Mouse (Mus musculus): ENCODE measurements at regions not wholly inside any gene's neighbourhood (a gene's known extent, or its start where the extent isn't known, plus 50 kb on each side); places are given as distances from the start of the nearest gene placed in this dataset.

- no peak for DNase-seq (ENCODE audit: low read depth in 2 of 2, low spot score in 2 of 2)
Measured at GRCm38 (mm10) chr7:136745412-136745811, 149.0 kb upstream of the Mgmt start.

- no peak for DNase-seq (ENCODE audit: low read depth in 2 of 2, low spot score in 2 of 2)
Measured at GRCm38 (mm10) chr7:136751477-136751876, 142.9 kb upstream of the Mgmt start.

- DNase-seq (ENCODE audit: low read depth in 2 of 2, low spot score in 2 of 2): no peak
Measured at GRCm38 (mm10) chr7:136754821-136755220, 139.6 kb upstream of the Mgmt start.

GRCm38 (mm10) chr7:136765026-136765425, 129.4 kb upstream of the Mgmt start:
- no peak for DNase-seq (ENCODE audit: low read depth in 2 of 2, low spot score in 2 of 2)

- DNase-seq (ENCODE audit: low read depth in 2 of 2, low spot score in 2 of 2): no peak
Measured at GRCm38 (mm10) chr7:136767231-136767630, 127.2 kb upstream of the Mgmt start.

GRCm38 (mm10) chr7:136780708-136781107, 113.7 kb upstream of the Mgmt start:
- DNase-seq (ENCODE audit: low read depth in 2 of 2, low spot score in 2 of 2): no peak

GRCm38 (mm10) chr7:136791162-136791561, 103.3 kb upstream of the Mgmt start:
- DNase-seq (ENCODE audit: low read depth in 2 of 2, low spot score in 2 of 2): no peak

GRCm38 (mm10) chr7:136792131-136792530, 102.3 kb upstream of the Mgmt start:
- DNase-seq (ENCODE audit: low read depth in 2 of 2, low spot score in 2 of 2): no peak

GRCm38 (mm10) chr7:136796415-136796814, 98.0 kb upstream of the Mgmt start:
- no peak for DNase-seq (ENCODE audit: low read depth in 2 of 2, low spot score in 2 of 2)

- DNase-seq (ENCODE audit: low read depth in 2 of 2, low spot score in 2 of 2): no peak
Measured at GRCm38 (mm10) chr7:136797780-136798435, 96.5 kb upstream of the Mgmt start.

- DNase-seq (ENCODE audit: low read depth in 2 of 2, low spot score in 2 of 2): no peak
Measured at GRCm38 (mm10) chr7:136798605-136799004, 95.8 kb upstream of the Mgmt start.

- DNase-seq (ENCODE audit: low read depth in 2 of 2, low spot score in 2 of 2): no peak
Measured at GRCm38 (mm10) chr7:136807101-136807500, 87.3 kb upstream of the Mgmt start.

GRCm38 (mm10) chr7:136807968-136808367, 86.4 kb upstream of the Mgmt start:
- no peak for DNase-seq (ENCODE audit: low read depth in 2 of 2, low spot score in 2 of 2)

- DNase-seq (ENCODE audit: low read depth in 2 of 2, low spot score in 2 of 2): no peak
Measured at GRCm38 (mm10) chr7:136809576-136809975, 84.8 kb upstream of the Mgmt start.

- DNase-seq (ENCODE audit: low read depth in 2 of 2, low spot score in 2 of 2): no peak
Measured at GRCm38 (mm10) chr7:136813691-136814325, 80.6 kb upstream of the Mgmt start.

GRCm38 (mm10) chr7:136814751-136815150, 79.7 kb upstream of the Mgmt start:
- DNase-seq (ENCODE audit: low read depth in 2 of 2, low spot score in 2 of 2): no peak

GRCm38 (mm10) chr7:136820291-136820690, 74.1 kb upstream of the Mgmt start:
- DNase-seq (ENCODE audit: low read depth in 2 of 2, low spot score in 2 of 2): no peak

GRCm38 (mm10) chr7:136825647-136826046, 68.8 kb upstream of the Mgmt start:
- no peak for DNase-seq (ENCODE audit: low read depth in 2 of 2, low spot score in 2 of 2)

GRCm38 (mm10) chr7:136829621-136830313, 64.6 kb upstream of the Mgmt start:
- DNase-seq (ENCODE audit: low read depth in 2 of 2, low spot score in 2 of 2): no peak

- no peak for DNase-seq (ENCODE audit: low read depth in 2 of 2, low spot score in 2 of 2)
Measured at GRCm38 (mm10) chr7:136832419-136832818, 62.0 kb upstream of the Mgmt start.

GRCm38 (mm10) chr7:136838971-136839370, 55.4 kb upstream of the Mgmt start:
- no peak for DNase-seq (ENCODE audit: low read depth in 2 of 2, low spot score in 2 of 2)

- DNase-seq (ENCODE audit: low read depth in 2 of 2, low spot score in 2 of 2): no peak
Measured at GRCm38 (mm10) chr7:136840224-136840623, 54.2 kb upstream of the Mgmt start.
